Mouse (Mus musculus) brain, embryonic 14.5 days (tissue): Measurements from ENCODE around the gene Dnajc27. TPM values are rescaled to one million over a fixed set of nuclear protein-coding genes. Genes with fewer than 3 reads are reported as not detected.

Source experiments
- DNase-seq: peaks from one replicate; pipeline ENCODE4 v3.0.0-alpha.2; 2011; ENCODE audit warnings: low read depth
- CTCF ChIP-seq: fragments of 200-500 bp; IDR thresholded peaks from 2 replicates; pipeline ENCODE4 v1.5.1; 2012; ENCODE audit warnings: inconsistent platforms, mild to moderate bottlenecking, moderate library complexity, borderline replicate concordance; ENCODE audit not compliant: insufficient read depth, insufficient read length; ENCODE audit errors: extremely low read depth
- POLR2A ChIP-seq: fragments of 200-500 bp; IDR thresholded peaks from 2 replicates; pipeline ENCODE4 v1.6.1; 2012; ENCODE audit warnings: mild to moderate bottlenecking, inconsistent platforms, borderline replicate concordance; ENCODE audit not compliant: poor library complexity, insufficient read depth, insufficient read length, severe bottlenecking; ENCODE audit errors: extremely low read depth
- polyA plus RNA-seq: library from polyadenylated mRNA; depleted of rRNA; stranded (reverse); fragments of >200 nt; gene quantifications from 2 replicates; pipeline ENCODE4 v1.2.3, GENCODE M21; 2012; rRNA removed

The Dnajc27 gene
- polyA plus RNA-seq, 1 experiment, result 21.1 TPM

GRCm38 (mm10) chr12:4158868-4159632 lies 76.7 kb downstream of the Dnajc27 start:
- TF ChIP-seq CTCF (no peak), POLR2A (no peak)
- DNase-seq, result no peak

Other genes starting within 250 kb of the Dnajc27 start
- gene Pomc, start 127.6 kb upstream of the Dnajc27 start, polyA plus RNA-seq, result 4.9 and 6.0 TPM in 2 replicates
- 41.6 and 65.6 TPM in 2 replicates for gene Efr3b, start 43.7 kb upstream of the Dnajc27 start, polyA plus RNA-seq
- gene Adcy3, start 50.5 kb downstream of the Dnajc27 start, polyA plus RNA-seq, result 8.4 and 13.1 TPM in 2 replicates
- gene Ptrhd1, start 151.4 kb downstream of the Dnajc27 start, polyA plus RNA-seq, result 4.9 and 5.1 TPM in 2 replicates
- gene Cenpo, start 151.7 kb downstream of the Dnajc27 start, polyA plus RNA-seq, result 11.8 and 17.2 TPM in 2 replicates